Mouse (Mus musculus) neural tube, embryonic 11.5 days (tissue): ENCODE measurements around the gene Atg4c. TPM values are rescaled to one million over a fixed set of nuclear protein-coding genes. Genes with fewer than 3 reads are reported as not detected.
A peak's percentile ranks its signal among the peaks of the same experiment; 100 is the strongest.

ENCODE experiments used
- ATAC-seq: fragments of 200-750 bp; cut with Nextera tagmentation; 2 replicates; pipeline ENCODE4 v1.8.0; 2017; ENCODE audit warnings: moderate number of reproducible peaks, mild to moderate bottlenecking, moderate TSS enrichment, moderate library complexity; ENCODE audit not compliant: insufficient read depth, low FRiP score, low TSS enrichment
- DNase-seq: peaks from one replicate; pipeline ENCODE4 v3.0.0-alpha.2; 2015; ENCODE audit warnings: low spot score
- H3K27ac ChIP-seq: fragments of 300-500 bp; sonication (generic); 2 replicates; pipeline ENCODE4 v1.5.1; 2014; ENCODE audit warnings: low read depth, mild to moderate bottlenecking, low read length
- H3K27me3 ChIP-seq: fragments of 300-500 bp; sonication (generic); 2 replicates; pipeline ENCODE4 v1.6.1; 2014; ENCODE audit warnings: mild to moderate bottlenecking, low read length, mixed read lengths; ENCODE audit not compliant: control insufficient read depth, insufficient read depth
- H3K36me3 ChIP-seq: fragments of 300-500 bp; sonication (generic); 2 replicates; pipeline ENCODE4 v1.6.1; 2014; ENCODE audit warnings: mild to moderate bottlenecking, low read length, moderate library complexity, mixed read lengths; ENCODE audit not compliant: control insufficient read depth, insufficient read depth
- H3K4me1 ChIP-seq: fragments of 300-500 bp; sonication (generic); 2 replicates; pipeline ENCODE4 v1.6.1; 2014; ENCODE audit warnings: low read length, mixed read lengths; ENCODE audit not compliant: control insufficient read depth, insufficient read depth
- H3K4me2 ChIP-seq: fragments of 300-500 bp; sonication (generic); 2 replicates; pipeline ENCODE4 v1.6.1; 2014; ENCODE audit warnings: low read depth, mild to moderate bottlenecking, moderate library complexity
- H3K4me3 ChIP-seq: fragments of 300-500 bp; sonication (generic); 2 replicates; pipeline ENCODE4 v1.5.1; 2014; ENCODE audit warnings: low read depth, low read length
- H3K9ac ChIP-seq: fragments of 300-500 bp; sonication (generic); 2 replicates; pipeline ENCODE4 v1.6.1; 2014; ENCODE audit warnings: mild to moderate bottlenecking, low read length
- H3K9me3 ChIP-seq: fragments of 300-500 bp; sonication (generic); 2 replicates; pipeline ENCODE4 v1.6.1; 2016; ENCODE audit warnings: low read length; ENCODE audit not compliant: control insufficient read depth
- WGBS: fragments of 180-500 bp; shearing (Covaris S2); extraction: QIAGEN DNeasy Blood & Tissue Kit; methylation state at CpG from one replicate; pipeline ENCODE4 v1.1.7; 2014; 5-methylcytosine and 5-hydroxymethylcytosine counted together
- polyA plus RNA-seq: library from polyadenylated mRNA; unstranded; fragments of >200 nt; fragmentation: Nextera tagmentation; extraction: Ambion mirVana; gene quantifications from 2 replicates; pipeline ENCODE4 v1.2.1, GENCODE M21; 2014

Atg4c gene
- polyA plus RNA-seq, 1 experiment from 2014 or later, result 14.7 TPM

- 94% methylated on average over 2 of the region's 2 CpGs for WGBS
- H3K36me3 ChIP-seq, result no peaks in the 10 kb centered on the region
- H3K9me3 ChIP-seq, result no peaks in the 10 kb centered on the region
- no peak for ATAC-seq
- H3K9ac ChIP-seq, result no peak overlapping the region
- no peak overlapping the region for H3K27ac ChIP-seq
- H3K27me3 ChIP-seq, result no peaks in the 10 kb centered on the region
- no peak overlapping the region for H3K4me2 ChIP-seq
- no peak for DNase-seq
- no peak overlapping the region for H3K4me3 ChIP-seq
- no peaks in the 10 kb centered on the region for H3K4me1 ChIP-seq
Measured at GRCm38 (mm10) chr4:99224790-99225189, 31.1 kb downstream of the Atg4c start.

GRCm38 (mm10) chr4:99227226-99227625 lies 33.5 kb downstream of the Atg4c start:
- 76% methylated on average over 6 of the region's 6 CpGs for WGBS
- Histone ChIP-seq H3K27me3 (no peaks in the 10 kb centered on the region), H3K27ac (no peak overlapping the region), H3K4me3 (no peak overlapping the region), H3K36me3 (no peaks in the 10 kb centered on the region), H3K9me3 (no peaks in the 10 kb centered on the region), H3K4me1 (no peaks in the 10 kb centered on the region), H3K4me2 (no peak overlapping the region), H3K9ac (no peak overlapping the region)
- DNase-seq, result no peak
- ATAC-seq, result no peak

GRCm38 (mm10) chr4:99229371-99229770 lies 35.6 kb downstream of the Atg4c start:
- Histone ChIP-seq H3K27me3 (no peaks in the 10 kb centered on the region), H3K4me2 (no peak overlapping the region), H3K9ac (no peak overlapping the region), H3K4me3 (no peak overlapping the region), H3K36me3 (no peaks in the 10 kb centered on the region), H3K4me1 (no peaks in the 10 kb centered on the region), H3K9me3 (no peaks in the 10 kb centered on the region), H3K27ac (no peak overlapping the region)
- WGBS, result 87% methylated on average over 8 of the region's 8 CpGs
- DNase-seq, result no peak
- no peak for ATAC-seq

- Histone ChIP-seq H3K36me3 (no peaks in the 10 kb centered on the region; the same call in 1 of the 2 replicates), H3K4me2 (no peak overlapping the region), H3K4me1 (no peaks in the 10 kb centered on the region), H3K27ac (no peak overlapping the region), H3K9me3 (no peaks in the 10 kb centered on the region), H3K9ac (no peak overlapping the region), H3K4me3 (no peak overlapping the region), H3K27me3 (no peaks in the 10 kb centered on the region)
- DNase-seq (peak; percentile 22), ATAC-seq (peak; percentile 48; the same call in 1 of the 2 replicates)
- 88% methylated on average over 8 of the region's 8 CpGs for WGBS
Measured at GRCm38 (mm10) chr4:99235203-99235856, 41.6 kb downstream of the Atg4c start.

DNA sequence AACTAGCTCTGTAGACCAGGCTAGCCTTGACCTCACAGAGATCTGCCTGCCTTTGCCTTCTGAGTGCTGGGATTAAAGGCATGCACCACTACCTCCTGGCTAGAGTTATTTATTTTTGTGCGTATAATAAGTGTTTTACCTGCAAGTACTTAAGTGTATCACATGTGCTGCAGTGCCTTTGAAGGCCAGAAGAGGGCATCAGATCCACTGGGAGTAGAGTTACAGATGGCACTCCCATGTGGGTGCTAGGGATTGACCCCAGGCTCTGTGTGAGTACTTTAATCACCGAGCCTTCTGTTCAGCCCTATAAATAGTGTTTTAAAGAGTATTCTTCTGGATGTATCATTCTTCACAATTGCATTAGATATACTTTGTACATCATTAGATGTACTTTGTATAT lies 44.6 kb downstream of the Atg4c start:
- no peak overlapping the region for H3K9ac ChIP-seq
- no peak overlapping the region for H3K4me2 ChIP-seq
- DNase-seq (no peak), ATAC-seq (no peak)
- H3K27ac ChIP-seq, result no peak overlapping the region
- H3K4me3 ChIP-seq, result no peak overlapping the region
- no peaks in the 10 kb centered on the region; the same call in 1 of the 2 replicates for H3K36me3 ChIP-seq
- 94% methylated on average over 2 of the region's 2 CpGs for WGBS
- H3K4me1 ChIP-seq, result no peaks in the 10 kb centered on the region
- H3K9me3 ChIP-seq, result no peaks in the 10 kb centered on the region
- H3K27me3 ChIP-seq, result no peaks in the 10 kb centered on the region

- H3K4me2 ChIP-seq, result no peak overlapping the region
- H3K9ac ChIP-seq, result no peak overlapping the region
- no peaks in the 10 kb centered on the region for H3K27me3 ChIP-seq
- no peaks in the 10 kb centered on the region; the same call in 1 of the 2 replicates for H3K36me3 ChIP-seq
- H3K9me3 ChIP-seq, result no peaks in the 10 kb centered on the region
- H3K27ac ChIP-seq, result no peak overlapping the region
- no peak for ATAC-seq
- DNase-seq, result no peak
- H3K4me3 ChIP-seq, result no peak overlapping the region
- WGBS, result 52% methylated on average over 5 of the region's 5 CpGs
- H3K4me1 ChIP-seq, result no peaks in the 10 kb centered on the region
Measured at GRCm38 (mm10) chr4:99241674-99242073, 47.9 kb downstream of the Atg4c start.

DNA sequence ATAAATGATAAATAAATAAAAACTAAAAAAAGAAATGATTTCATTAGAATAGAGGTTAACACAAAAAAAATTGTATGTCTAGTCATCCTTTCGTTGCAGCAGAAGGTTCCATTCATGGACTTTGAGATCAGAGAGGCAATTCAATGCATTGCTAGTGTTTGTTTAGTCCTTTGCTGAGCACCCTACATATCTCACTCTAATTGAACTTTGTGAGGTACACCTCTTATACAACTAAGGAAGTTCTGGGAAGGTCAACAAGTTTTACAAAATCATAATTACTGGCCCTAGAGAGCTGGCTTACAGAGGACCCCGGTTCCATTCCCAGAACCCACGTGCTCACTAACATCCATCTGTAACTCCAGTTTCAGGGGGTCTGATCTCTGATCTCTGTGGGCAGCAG lies 55.6 kb downstream of the Atg4c start:
- no peak for ATAC-seq
- H3K27ac ChIP-seq, result no peak overlapping the region
- 97% methylated on average over 3 of the region's 3 CpGs for WGBS

GRCm38 (mm10) chr4:99249826-99250225 lies 56.1 kb downstream of the Atg4c start:
- Histone ChIP-seq H3K9ac (no peak overlapping the region), H3K4me1 (no peaks in the 10 kb centered on the region), H3K27ac (no peak overlapping the region), H3K9me3 (no peaks in the 10 kb centered on the region), H3K36me3 (no peaks in the 10 kb centered on the region), H3K27me3 (no peaks in the 10 kb centered on the region), H3K4me2 (no peak overlapping the region), H3K4me3 (no peak overlapping the region)
- ATAC-seq (no peak), DNase-seq (no peak)
- 94% methylated on average over 8 of the region's 8 CpGs for WGBS

More for the DNA sequence above, 55.6 kb downstream of the Atg4c start:
- H3K9me3 ChIP-seq, result no peaks in the 10 kb centered on the region
- no peak overlapping the region for H3K9ac ChIP-seq
- H3K36me3 ChIP-seq, result no peaks in the 10 kb centered on the region
- no peak for DNase-seq
- H3K4me3 ChIP-seq, result no peak overlapping the region
- no peaks in the 10 kb centered on the region for H3K4me1 ChIP-seq
- H3K27me3 ChIP-seq, result no peaks in the 10 kb centered on the region
- no peak overlapping the region for H3K4me2 ChIP-seq

- Histone ChIP-seq H3K9ac (no peak overlapping the region), H3K4me1 (no peaks in the 10 kb centered on the region), H3K4me2 (no peak overlapping the region), H3K4me3 (no peak overlapping the region), H3K9me3 (no peaks in the 10 kb centered on the region), H3K36me3 (no peaks in the 10 kb centered on the region), H3K27me3 (no peaks in the 10 kb centered on the region), H3K27ac (no peak overlapping the region)
- ATAC-seq (no peak), DNase-seq (no peak)
- WGBS, result 92% methylated on average over 11 of the region's 11 CpGs
Measured at GRCm38 (mm10) chr4:99252957-99253356, 59.2 kb downstream of the Atg4c start.
